Mouse (Mus musculus): Measurements from ENCODE around the gene Frem3.

Frem3 gene

DNA sequence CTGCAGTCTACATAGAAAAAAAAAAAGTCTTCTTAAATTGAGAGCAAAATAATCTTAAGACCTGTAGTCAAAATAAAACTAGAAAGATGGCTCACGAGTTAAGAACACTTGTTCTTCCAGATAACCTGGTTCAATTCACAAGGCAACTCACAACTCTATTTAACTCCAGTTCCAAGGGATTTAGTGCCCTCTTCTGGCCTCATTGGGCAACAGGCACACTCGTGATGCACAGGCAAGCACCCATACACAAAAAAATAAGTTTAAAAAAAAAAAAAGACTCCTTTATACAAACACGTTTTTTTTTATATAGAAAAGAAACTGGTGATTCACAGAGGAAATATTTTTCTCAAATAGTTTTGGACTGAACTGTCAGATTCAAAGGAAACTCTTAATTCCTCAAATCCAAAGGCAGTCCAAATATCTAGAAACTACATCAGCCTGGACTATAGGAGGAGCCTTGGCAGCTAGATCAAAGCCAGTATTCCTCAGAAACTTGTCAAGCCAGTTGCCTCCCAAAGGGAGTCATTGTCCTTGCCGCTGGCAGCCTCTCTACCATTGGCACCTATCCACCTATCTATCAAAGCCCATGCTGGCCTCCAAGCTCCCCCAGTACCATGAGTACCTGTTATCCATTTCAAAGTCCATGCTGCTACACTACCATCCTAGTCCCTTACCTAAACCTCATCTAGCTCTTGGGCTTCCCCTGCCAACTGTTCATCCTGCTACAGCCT, 100.0 kb downstream of the Frem3 start:
- DNase-seq (ENCODE audit: low spot score in 2 of 2), result peak in 1 of 2 experiments; percentile 38

DNA sequence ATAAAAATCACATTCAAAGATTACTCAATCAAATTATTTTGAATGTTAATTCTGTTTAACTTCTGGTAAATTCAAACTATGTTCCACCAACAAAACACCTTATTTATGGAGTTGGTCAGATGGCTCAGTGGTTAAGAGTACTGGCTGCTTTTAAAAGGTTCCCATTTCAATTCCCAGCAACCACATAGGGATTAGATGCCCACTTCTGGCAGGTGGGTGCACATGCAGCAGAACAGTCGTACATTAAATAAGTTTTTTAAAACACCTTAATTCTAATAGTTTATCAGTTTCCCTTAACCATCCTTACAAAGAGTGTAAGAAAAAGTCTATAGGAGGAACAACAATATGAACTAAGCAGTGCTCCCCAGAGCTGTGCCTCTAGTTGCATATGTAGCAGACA, 103.6 kb downstream of the Frem3 start:
- DNase-seq (ENCODE audit: low spot score in 2 of 2), result no peak

DNA sequence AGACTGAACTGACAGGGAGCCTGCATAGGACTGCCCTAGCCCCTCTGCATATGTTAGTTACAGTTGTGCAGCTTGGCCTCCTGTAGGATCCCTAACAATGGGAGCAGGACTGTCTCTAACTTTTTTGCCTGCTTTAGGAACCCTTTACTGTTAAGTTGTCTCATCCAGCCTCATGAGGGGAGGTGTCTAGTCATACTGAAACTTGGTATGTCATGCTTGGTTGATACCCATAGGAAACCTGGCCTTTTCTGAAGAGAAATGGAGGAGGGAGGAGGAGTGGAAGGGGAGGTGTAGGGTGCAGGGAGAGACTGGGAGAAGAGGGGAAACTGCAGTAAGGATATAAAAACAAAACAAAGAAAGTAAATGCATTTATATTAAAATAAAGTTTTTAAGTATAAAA, 121.4 kb downstream of the Frem3 start:
- no peak for DNase-seq (ENCODE audit: low spot score in 2 of 2)

DNA sequence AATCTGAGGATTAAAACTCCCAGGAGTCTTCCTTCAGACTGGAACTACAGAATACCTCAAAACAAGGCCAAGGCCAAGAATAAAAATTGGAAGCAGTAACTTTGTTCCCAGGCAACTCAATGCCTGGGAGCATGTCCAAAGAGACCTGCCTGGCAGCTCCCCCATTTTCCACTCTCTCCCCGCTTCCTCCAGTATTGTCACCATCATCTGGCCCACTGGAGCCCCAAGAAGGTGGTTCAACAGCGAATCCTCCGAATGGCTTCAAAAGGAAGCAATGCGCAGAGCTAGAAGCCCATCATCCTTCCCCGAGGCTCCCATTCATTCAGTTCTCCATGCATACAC, 127.1 kb downstream of the Frem3 start:
- peak in 1 of 2 experiments; percentile 46 for DNase-seq (ENCODE audit: low spot score in 2 of 2)

DNA sequence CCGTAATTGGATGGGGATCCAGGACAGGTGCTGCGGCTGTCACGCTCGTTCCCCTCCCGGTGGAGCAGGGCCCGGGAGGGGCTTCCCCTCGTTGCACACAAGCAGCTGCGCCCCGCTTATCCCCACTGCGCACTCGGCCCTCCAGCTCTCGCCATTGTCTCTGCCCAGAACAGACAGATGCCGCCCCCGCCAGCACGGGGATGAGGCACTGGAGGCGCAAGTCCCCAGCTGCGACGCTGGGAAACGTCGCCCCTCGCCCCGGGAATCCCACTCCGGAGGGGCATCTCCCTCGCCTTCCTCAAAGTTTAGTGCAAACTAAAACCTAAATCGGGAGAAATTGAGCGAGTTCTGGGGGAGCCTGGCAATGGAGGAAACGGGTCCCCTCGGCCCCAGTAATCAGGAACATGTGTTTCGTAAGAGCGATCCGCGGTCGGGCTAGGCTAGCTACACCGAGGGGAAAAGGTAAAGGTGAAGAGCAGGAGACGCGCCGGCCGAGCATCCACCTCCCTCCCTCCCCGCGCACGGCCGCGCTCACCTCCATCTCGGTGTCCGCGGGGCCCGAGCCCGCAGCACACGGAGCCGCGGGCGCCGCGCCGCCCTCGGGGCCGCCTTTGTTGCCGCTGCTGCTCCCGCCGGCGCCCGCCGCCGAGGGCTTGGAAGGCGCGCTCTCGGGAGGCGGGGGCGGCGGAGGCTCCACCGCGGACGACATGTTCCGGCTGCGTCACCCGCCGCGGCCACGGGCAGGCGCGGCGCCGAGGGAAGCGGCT, 127.7 kb downstream of the Frem3 start:
- DNase-seq (ENCODE audit: low spot score in 2 of 2), result peak; percentile 69 to 72

DNA sequence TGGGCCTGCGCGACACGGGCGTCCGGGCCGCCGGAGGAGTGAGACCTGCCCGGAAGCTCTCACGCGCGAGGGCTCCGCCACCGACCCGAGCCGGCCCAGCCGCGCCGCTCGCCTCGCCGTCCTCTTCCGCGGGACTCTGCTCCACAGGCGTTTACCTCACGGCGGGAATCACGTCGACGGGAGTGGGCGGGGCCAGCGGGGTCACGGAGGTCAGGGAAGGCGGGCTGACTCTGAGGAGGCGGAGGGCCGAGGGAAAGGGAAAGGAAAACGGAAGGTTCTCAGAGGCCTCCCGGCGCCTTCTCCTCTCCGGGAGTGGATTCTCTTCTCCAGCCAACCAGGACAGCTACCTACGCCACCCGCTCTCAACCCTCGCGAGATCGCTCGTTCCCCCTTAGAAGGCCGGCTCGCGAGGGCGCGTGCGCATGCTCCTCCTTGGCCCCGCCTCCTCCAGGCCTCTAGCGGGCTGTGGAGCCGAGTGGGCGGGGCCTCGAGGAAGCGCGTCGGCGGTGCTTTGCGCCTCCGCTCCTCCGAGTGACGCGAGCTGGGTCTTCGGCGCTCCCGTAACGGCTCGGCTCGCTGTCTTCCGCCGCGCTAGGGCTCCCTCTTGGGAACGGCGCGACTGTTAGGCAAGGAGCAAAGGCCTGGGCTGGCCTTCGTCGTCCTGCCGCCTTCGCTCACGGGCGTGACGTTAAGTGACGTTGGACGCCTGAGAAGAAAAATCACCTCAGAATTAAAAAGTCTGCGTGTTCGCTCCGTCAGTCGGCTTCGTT, 128.5 kb downstream of the Frem3 start, which contains the start of gene Smarca5:
Gene Smarca5, minus strand, starts transcription at position 343 of the 770 bp plus-strand sequence.
- DNase-seq (ENCODE audit: low spot score in 2 of 2), result peak; percentile 95

DNA sequence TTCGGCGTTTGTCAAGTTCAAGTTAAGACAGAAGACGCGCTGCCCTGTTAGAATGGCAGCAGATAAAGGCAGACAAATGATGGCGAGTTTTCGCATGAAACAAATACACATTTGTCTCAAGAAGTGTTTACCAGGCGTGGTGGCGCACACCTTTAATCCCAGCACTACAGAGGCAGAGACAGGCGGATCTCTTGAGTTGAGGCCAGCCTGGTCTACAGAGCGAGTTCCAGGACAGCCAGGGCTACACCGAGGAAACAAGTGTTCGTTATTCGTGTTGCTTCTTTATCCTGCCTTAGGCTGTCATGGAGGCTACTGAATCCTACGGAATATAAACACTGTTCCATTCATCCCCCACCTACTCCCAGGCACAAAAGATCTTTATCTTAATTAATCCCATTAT, 129.1 kb downstream of the Frem3 start:
- no peak for DNase-seq (ENCODE audit: low spot score in 2 of 2)
